Mouse (Mus musculus): ENCODE results near the gene Foxj1. TPM values are rescaled to one million over a fixed set of nuclear protein-coding genes. Genes with fewer than 3 reads are reported as not detected.

The Foxj1 gene
- polyA plus RNA-seq, 1 experiment from 2014 or later: 2.5 TPM

GRCm38 (mm10) chr11:116292401-116292800 lies 42.8 kb downstream of the Foxj1 start:
- Histone ChIP-seq H3K27ac (no peak overlapping the region), H3K36me3 (ENCODE audit: insufficient read depth, low read length) (peaks cover 46% of the 10 kb centered on the region), H3K27me3 (ENCODE audit: insufficient read depth, low read length) (no peaks in the 10 kb centered on the region), H3K4me2 (ENCODE audit: low read length) (no peak overlapping the region), H3K9me3 (replicated peaks; ENCODE audit: low read length) (no peaks in the 10 kb centered on the region), H3K4me1 (replicated peaks; ENCODE audit: insufficient read depth, low read length) (no peaks in the 10 kb centered on the region), H3K9ac (ENCODE audit: low read depth, low read length) (no peak overlapping the region), H3K4me3 (replicated peaks; ENCODE audit: low read depth, low read length) (no peak overlapping the region)
- WGBS: 89% methylated on average over 13 of the region's 13 CpGs
- no peak for TF ChIP-seq CTCF (IDR thresholded peaks at IDR 0.05; ENCODE audit: low read depth)
- DNase-seq (ENCODE audit: low spot score): no peak
- no peak for ATAC-seq (replicated peaks; ENCODE audit: low FRiP score, low read depth)

- no peak for DNase-seq (ENCODE audit: low spot score)
- Histone ChIP-seq H3K9ac (ENCODE audit: low read depth, low read length) (no peak overlapping the region), H3K27me3 (ENCODE audit: insufficient read depth, low read length) (no peaks in the 10 kb centered on the region), H3K36me3 (ENCODE audit: insufficient read depth, low read length) (peaks cover 42% of the 10 kb centered on the region), H3K4me3 (replicated peaks; ENCODE audit: low read depth, low read length) (no peak overlapping the region), H3K27ac (0 out of 2 replicates have a peak overlapping the region, but pooled peaks have one; percentile 19), H3K4me2 (ENCODE audit: low read length) (no peak overlapping the region), H3K9me3 (replicated peaks; ENCODE audit: low read length) (no peaks in the 10 kb centered on the region), H3K4me1 (replicated peaks; ENCODE audit: insufficient read depth, low read length) (no peaks in the 10 kb centered on the region)
- TF ChIP-seq CTCF (IDR thresholded peaks at IDR 0.05; ENCODE audit: low read depth): no peak
- no peak for ATAC-seq (replicated peaks; ENCODE audit: low FRiP score, low read depth)
- 62% methylated on average over 8 of the region's 8 CpGs for WGBS
Observed at GRCm38 (mm10) chr11:116290556-116290955, 44.6 kb downstream of the Foxj1 start.

- Histone ChIP-seq H3K4me3 (replicated peaks; ENCODE audit: low read depth, low read length) (no peak overlapping the region), H3K4me2 (ENCODE audit: low read length) (no peak overlapping the region), H3K27ac (no peak overlapping the region), H3K27me3 (ENCODE audit: insufficient read depth, low read length) (peaks cover 18% of the 10 kb centered on the region), H3K9ac (ENCODE audit: low read depth, low read length) (no peak overlapping the region), H3K36me3 (ENCODE audit: insufficient read depth, low read length) (peaks cover 32% of the 10 kb centered on the region), H3K9me3 (replicated peaks; ENCODE audit: low read length) (no peaks in the 10 kb centered on the region), H3K4me1 (replicated peaks; ENCODE audit: insufficient read depth, low read length) (no peaks in the 10 kb centered on the region)
- ATAC-seq (replicated peaks; ENCODE audit: low FRiP score, low read depth) (no peak), DNase-seq (ENCODE audit: low spot score) (no peak)
- no peak for TF ChIP-seq CTCF (IDR thresholded peaks at IDR 0.05; ENCODE audit: low read depth)
- WGBS: 67% methylated on average over 5 of the region's 5 CpGs
Observed at GRCm38 (mm10) chr11:116287351-116287750, 47.8 kb downstream of the Foxj1 start.

GRCm38 (mm10) chr11:116285770-116286191 lies 49.4 kb downstream of the Foxj1 start:
- Histone ChIP-seq H3K9me3 (replicated peaks; ENCODE audit: low read length) (no peaks in the 10 kb centered on the region), H3K27me3 (ENCODE audit: insufficient read depth, low read length) (peaks cover 30% of the 10 kb centered on the region), H3K36me3 (ENCODE audit: insufficient read depth, low read length) (peaks cover 25% of the 10 kb centered on the region; the same call in 1 of the 2 replicates), H3K4me1 (replicated peaks; ENCODE audit: insufficient read depth, low read length) (peaks cover 6% of the 10 kb centered on the region; the same call in 1 of the 2 replicates), H3K4me3 (replicated peaks; ENCODE audit: low read depth, low read length) (no peak overlapping the region), H3K4me2 (ENCODE audit: low read length) (no peak overlapping the region), H3K27ac (0 out of 2 replicates have a peak overlapping the region, but pooled peaks have one; percentile 13), H3K9ac (ENCODE audit: low read depth, low read length) (no peak overlapping the region)
- DNase-seq (ENCODE audit: low spot score) (peak; percentile 83), ATAC-seq (replicated peaks; ENCODE audit: low FRiP score, low read depth) (peak; percentile 38)
- WGBS: 30% methylated on average over 7 of the region's 7 CpGs
- TF ChIP-seq CTCF (IDR thresholded peaks at IDR 0.05; ENCODE audit: low read depth): no peak

- Histone ChIP-seq H3K27ac (no peak overlapping the region), H3K4me2 (ENCODE audit: low read length) (no peak overlapping the region), H3K9ac (ENCODE audit: low read depth, low read length) (no peak overlapping the region), H3K4me1 (replicated peaks; ENCODE audit: insufficient read depth, low read length) (peaks cover 6% of the 10 kb centered on the region; the same call in 1 of the 2 replicates), H3K27me3 (ENCODE audit: insufficient read depth, low read length) (peaks cover 37% of the 10 kb centered on the region), H3K9me3 (replicated peaks; ENCODE audit: low read length) (no peaks in the 10 kb centered on the region), H3K36me3 (ENCODE audit: insufficient read depth, low read length) (peaks cover 11% of the 10 kb centered on the region; the same call in 1 of the 2 replicates), H3K4me3 (replicated peaks; ENCODE audit: low read depth, low read length) (no peak overlapping the region)
- 40% methylated on average over 6 of the region's 6 CpGs for WGBS
- DNase-seq (ENCODE audit: low spot score) (no peak), ATAC-seq (replicated peaks; ENCODE audit: low FRiP score, low read depth) (no peak)
- TF ChIP-seq CTCF (IDR thresholded peaks at IDR 0.05; ENCODE audit: low read depth): no peak
Observed at GRCm38 (mm10) chr11:116283982-116284381, 51.2 kb downstream of the Foxj1 start.

GRCm38 (mm10) chr11:116282912-116283521 lies 52.2 kb downstream of the Foxj1 start:
- H3K4me3 ChIP-seq (replicated peaks; ENCODE audit: low read depth, low read length): no peak overlapping the region

More at GRCm38 (mm10) chr11:116282912-116283521, 52.2 kb downstream of the Foxj1 start:
- ATAC-seq (replicated peaks; ENCODE audit: low FRiP score, low read depth) (no peak), DNase-seq (ENCODE audit: low spot score) (no peak)
- Histone ChIP-seq H3K9ac (ENCODE audit: low read depth, low read length) (no peak overlapping the region), H3K36me3 (ENCODE audit: insufficient read depth, low read length) (peaks cover 5% of the 10 kb centered on the region; the same call in 1 of the 2 replicates), H3K27ac (no peak overlapping the region), H3K27me3 (ENCODE audit: insufficient read depth, low read length) (peaks cover 37% of the 10 kb centered on the region), H3K4me2 (ENCODE audit: low read length) (peak overlapping the region; percentile 13; the same call in 1 of the 2 replicates), H3K4me1 (replicated peaks; ENCODE audit: insufficient read depth, low read length) (peaks cover 6% of the 10 kb centered on the region; the same call in 1 of the 2 replicates), H3K9me3 (replicated peaks; ENCODE audit: low read length) (no peaks in the 10 kb centered on the region)
- WGBS: 9% methylated on average over 48 of the region's 48 CpGs
- TF ChIP-seq CTCF (IDR thresholded peaks at IDR 0.05; ENCODE audit: low read depth): no peak
